Mouse (Mus musculus): ENCODE data around the gene Aaed1.
"Not testable (repeated sequence)": the region's sequence is repeated elsewhere in the genome, so short reads cannot be mapped to it uniquely, and the experiment has no call there.

Gene Aaed1

GRCm38 (mm10) chr13:64307508-64307907, 5.0 kb downstream of the Aaed1 start:
- no peak for DNase-seq (ENCODE audit: low spot score)

- no peak for DNase-seq (ENCODE audit: low spot score)
These were observed 6.4 kb downstream of the Aaed1 start for GRCm38 (mm10) chr13:64306078-64306477.

GRCm38 (mm10) chr13:64299069-64299468, 13.4 kb downstream of the Aaed1 start:
- no peak for DNase-seq (ENCODE audit: low spot score)

- no peak for DNase-seq (ENCODE audit: low spot score)
These were observed 25.7 kb downstream of the Aaed1 start for GRCm38 (mm10) chr13:64286791-64287190.

GRCm38 (mm10) chr13:64286321-64286720, 26.2 kb downstream of the Aaed1 start:
- no peak for DNase-seq (ENCODE audit: low spot score)

- no peak for DNase-seq (ENCODE audit: low spot score)
These were observed 27.8 kb downstream of the Aaed1 start for GRCm38 (mm10) chr13:64284676-64285075.

- DNase-seq (ENCODE audit: low spot score) = no peak
These were observed 31.6 kb downstream of the Aaed1 start for GRCm38 (mm10) chr13:64280940-64281339.

GRCm38 (mm10) chr13:64275754-64276127, 36.8 kb downstream of the Aaed1 start:
- no peak for DNase-seq (ENCODE audit: low spot score)

- peak; percentile 68 for DNase-seq (ENCODE audit: low spot score)
These were observed 37.4 kb downstream of the Aaed1 start, which contains the start of gene Cdc14b for GRCm38 (mm10) chr13:64274879-64275753. TSS of gene Cdc14b (minus strand) at chr13:64275290.

- DNase-seq (ENCODE audit: low spot score) = no peak
These were observed 38.3 kb downstream of the Aaed1 start for GRCm38 (mm10) chr13:64273891-64274844.

GRCm38 (mm10) chr13:64273352-64273751, 39.2 kb downstream of the Aaed1 start:
- no peak for DNase-seq (ENCODE audit: low spot score)

GRCm38 (mm10) chr13:64268384-64268783, 44.1 kb downstream of the Aaed1 start:
- DNase-seq (ENCODE audit: low spot score) = no peak

GRCm38 (mm10) chr13:64267151-64267550, 45.4 kb downstream of the Aaed1 start:
- DNase-seq (ENCODE audit: low spot score) = no peak

- DNase-seq (ENCODE audit: low spot score) = no peak
These were observed 47.9 kb downstream of the Aaed1 start for GRCm38 (mm10) chr13:64264586-64264985.

- DNase-seq (ENCODE audit: low spot score) = no peak
These were observed 52.6 kb downstream of the Aaed1 start for GRCm38 (mm10) chr13:64259903-64260302.

GRCm38 (mm10) chr13:64258516-64258821, 54.0 kb downstream of the Aaed1 start:
- DNase-seq (ENCODE audit: low spot score) = no peak

GRCm38 (mm10) chr13:64257814-64258515, 54.5 kb downstream of the Aaed1 start:
- no peak for DNase-seq (ENCODE audit: low spot score)

GRCm38 (mm10) chr13:64257010-64257813, 55.3 kb downstream of the Aaed1 start:
- DNase-seq (ENCODE audit: low spot score) = no peak

- not testable (repeated sequence) for DNase-seq (ENCODE audit: low spot score)
These were observed 58.3 kb downstream of the Aaed1 start for GRCm38 (mm10) chr13:64254185-64254584.

- no peak for DNase-seq (ENCODE audit: low spot score)
These were observed 58.8 kb downstream of the Aaed1 start for GRCm38 (mm10) chr13:64253697-64254096.

- peak; percentile 31 for DNase-seq (ENCODE audit: low spot score)
These were observed 60.4 kb downstream of the Aaed1 start for GRCm38 (mm10) chr13:64252147-64252546.
